Mouse (Mus musculus): Measurements from ENCODE around the gene Ccdc186. TPM values are rescaled to one million over a fixed set of nuclear protein-coding genes. Genes with fewer than 3 reads are reported as not detected.
"Not testable (repeated sequence)": the region's sequence is repeated elsewhere in the genome, so short reads cannot be mapped to it uniquely, and the experiment has no call there.

Ccdc186 gene
- polyA plus RNA-seq, 1 experiment: 6.5 TPM

DNA sequence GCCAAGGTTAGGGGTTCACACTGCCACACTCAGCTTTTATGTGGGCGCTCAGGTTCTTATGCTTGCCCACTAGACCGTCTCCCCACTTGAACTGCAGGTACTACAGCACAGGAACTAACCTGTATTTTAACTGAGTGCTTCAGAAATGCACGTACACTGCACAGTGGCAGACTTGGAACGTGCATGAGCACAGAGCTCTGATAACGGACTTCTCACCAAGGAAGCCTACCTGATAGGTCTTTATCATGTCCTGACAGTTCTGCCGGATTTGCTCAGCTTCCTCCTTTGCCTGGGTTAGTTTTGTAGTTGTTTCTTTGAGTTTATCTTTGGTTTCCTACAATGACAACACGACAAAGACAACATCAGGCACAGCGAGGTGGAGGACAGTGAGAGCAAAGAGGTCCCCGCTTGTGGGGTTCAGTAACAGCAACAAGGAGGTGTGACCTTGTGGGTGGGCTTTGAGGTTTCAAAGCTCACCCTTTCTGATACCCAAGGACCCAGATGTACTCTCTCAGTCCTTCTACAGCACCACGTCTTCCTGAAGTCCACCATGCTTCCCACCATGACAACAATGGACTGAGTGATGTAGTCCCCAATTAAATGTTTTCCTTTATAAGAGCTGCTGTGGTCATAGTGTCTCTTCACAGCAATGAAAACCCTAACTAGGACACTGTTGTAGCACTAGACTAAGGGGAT is 20.2 kb downstream of the Ccdc186 start:
- DNase-seq (ENCODE audit: low read depth): no peak

- DNase-seq (ENCODE audit: low read depth): no peak
Observed at GRCm38 (mm10) chr19:56800930-56801655, 20.9 kb downstream of the Ccdc186 start.

- DNase-seq (ENCODE audit: low read depth): no peak
Observed at GRCm38 (mm10) chr19:56800226-56800625, 21.8 kb downstream of the Ccdc186 start.

DNA sequence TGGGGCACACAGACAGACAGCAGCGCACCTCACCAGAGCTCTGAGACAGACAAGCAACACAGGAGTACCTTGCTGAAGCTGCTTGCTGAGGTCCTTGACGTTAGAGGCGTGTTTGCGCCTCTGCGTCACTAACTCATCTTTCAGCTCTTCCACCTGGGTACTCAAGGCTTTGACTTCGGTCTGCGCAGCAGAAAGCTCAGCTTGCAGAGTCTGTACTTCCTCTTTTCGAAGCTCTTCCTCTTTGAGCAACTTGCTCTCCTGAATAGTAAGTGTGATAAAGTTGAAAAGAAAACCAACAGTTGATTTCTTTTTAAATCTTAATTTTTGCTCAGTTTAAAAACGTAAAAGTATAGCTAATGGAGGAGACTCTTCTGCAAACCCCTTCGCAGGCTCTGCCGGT is 24.6 kb downstream of the Ccdc186 start:
- DNase-seq (ENCODE audit: low read depth): no peak

DNA sequence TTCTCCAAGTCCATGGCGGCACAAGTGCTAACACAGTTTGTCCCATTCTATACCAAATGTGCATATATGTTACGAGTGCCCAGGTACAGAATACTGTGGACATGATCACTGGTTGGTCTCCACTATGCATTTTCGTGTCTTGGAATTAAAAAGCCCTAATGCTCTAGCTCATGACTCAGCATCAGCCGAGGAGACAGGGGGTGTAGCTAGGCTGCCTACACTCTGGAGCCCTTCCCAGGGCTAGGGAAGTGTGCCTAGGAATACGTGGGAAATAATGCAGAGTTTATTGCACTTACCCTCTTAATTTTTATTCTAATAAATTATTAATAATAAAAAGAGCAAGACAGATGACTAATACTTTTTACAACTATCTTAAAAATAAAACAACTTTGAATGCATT is 33.0 kb downstream of the Ccdc186 start:
- DNase-seq (ENCODE audit: low read depth): no peak

DNA sequence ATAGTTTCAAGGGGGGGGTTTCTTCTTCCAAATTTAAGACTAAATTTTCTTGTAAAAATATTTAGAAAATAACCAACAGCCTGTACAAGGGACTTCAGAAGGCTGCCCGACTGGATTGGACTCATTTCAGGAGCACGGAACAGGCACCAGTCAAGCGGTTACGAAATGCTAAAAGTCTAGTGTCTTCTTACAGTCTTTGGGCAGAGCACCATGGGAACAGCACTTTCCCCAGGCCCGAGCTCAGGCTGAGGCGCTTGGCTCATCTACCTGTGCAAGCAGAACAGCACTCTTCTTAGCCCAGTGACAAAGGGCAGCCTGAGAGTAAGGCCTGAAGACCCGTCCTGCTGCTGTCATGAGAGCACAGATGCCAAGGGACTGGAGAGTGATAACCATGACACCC is 34.1 kb downstream of the Ccdc186 start:
- no peak for DNase-seq (ENCODE audit: low read depth)

DNA sequence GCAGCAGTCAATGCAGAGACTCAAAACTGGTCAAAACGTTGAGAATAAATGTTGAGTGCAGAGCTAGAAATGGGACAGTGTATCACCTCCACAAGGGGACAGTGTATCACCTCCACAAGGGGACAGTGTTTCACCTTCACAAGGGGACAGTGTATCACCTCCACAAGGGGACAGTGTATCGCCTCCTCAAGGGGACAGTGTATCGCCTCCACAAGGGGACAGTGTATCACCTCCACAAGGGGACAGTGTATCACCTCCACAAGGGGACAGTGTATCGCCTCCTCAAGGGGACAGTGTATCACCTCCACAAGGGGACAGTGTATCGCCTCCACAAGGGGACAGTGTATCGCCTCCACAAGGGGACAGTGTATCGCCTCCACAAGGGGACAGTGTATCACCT is 43.5 kb downstream of the Ccdc186 start:
- not testable (repeated sequence) for DNase-seq (ENCODE audit: low read depth)

DNA sequence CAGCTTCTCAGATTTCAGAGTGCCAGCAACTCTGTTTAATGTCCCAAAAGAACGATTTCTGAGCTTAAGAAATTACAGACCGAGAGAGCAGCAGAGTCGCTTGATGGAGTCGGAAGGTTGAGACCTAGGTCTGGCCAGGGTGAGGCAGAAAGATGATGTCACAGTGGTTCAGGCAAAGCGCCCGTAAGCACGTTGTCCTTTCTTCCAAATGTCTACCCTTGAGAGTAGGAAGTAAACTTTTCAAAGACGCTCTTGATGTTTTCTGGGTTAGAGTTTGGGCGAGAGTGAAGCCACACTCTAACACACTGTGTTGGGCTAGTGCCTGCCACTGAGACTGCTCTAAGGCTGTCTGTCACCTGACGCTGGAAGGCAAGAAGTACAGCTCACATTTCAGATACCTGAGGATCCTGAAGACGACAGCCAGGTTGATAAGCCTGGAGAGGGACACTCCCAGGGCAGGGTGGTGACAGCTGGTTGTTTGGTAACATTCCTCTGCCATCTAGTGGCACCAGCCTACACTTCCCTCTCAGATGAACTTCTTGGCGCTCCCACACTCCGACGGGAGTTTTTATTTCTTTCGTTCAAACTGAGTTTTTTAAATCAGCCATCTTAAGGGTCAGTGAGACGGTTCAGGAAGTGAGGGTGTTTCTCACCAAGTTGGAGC is 45.1 kb downstream of the Ccdc186 start:
- no peak for DNase-seq (ENCODE audit: low read depth)

DNA sequence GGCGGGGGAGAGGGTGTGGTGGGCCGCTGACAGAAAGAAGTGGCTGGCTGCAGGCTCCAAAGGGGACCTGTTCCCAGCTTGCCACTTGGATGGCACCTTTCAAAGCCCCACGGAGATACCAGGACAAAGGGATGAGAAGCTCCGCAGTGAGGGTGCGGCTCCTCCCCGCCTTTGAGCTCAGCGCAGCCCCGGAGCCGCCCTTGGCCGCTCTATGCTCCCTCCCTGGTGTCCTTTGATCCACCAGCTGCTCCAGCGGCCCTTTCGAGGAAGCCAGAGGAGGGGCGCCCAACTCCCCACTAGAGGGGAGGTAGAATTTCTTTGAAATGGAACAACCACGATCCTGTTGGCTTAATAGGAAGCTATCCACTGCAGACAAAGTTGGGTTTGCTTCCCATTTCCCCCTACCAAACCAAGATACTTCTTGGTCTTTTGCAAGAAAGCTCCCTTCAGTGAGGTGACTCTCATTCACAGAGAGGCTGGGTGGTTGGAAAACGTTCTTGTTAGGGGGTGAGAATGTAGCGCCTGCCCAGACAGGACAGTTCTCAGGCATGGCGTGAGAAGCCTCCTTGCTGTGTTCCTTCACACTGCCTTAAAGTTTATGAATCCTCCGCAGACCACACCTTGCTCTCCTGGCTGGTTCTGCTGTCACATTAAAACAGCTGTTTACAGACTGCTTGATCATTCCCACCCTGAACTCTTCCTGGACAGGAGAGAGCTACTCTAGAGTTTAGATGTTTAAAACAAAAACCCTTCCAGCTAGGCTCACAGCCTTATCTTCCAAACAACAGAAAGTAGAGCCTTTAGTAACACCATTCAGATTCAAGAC is 45.9 kb downstream of the Ccdc186 start:
- DNase-seq (ENCODE audit: low read depth): no peak

DNA sequence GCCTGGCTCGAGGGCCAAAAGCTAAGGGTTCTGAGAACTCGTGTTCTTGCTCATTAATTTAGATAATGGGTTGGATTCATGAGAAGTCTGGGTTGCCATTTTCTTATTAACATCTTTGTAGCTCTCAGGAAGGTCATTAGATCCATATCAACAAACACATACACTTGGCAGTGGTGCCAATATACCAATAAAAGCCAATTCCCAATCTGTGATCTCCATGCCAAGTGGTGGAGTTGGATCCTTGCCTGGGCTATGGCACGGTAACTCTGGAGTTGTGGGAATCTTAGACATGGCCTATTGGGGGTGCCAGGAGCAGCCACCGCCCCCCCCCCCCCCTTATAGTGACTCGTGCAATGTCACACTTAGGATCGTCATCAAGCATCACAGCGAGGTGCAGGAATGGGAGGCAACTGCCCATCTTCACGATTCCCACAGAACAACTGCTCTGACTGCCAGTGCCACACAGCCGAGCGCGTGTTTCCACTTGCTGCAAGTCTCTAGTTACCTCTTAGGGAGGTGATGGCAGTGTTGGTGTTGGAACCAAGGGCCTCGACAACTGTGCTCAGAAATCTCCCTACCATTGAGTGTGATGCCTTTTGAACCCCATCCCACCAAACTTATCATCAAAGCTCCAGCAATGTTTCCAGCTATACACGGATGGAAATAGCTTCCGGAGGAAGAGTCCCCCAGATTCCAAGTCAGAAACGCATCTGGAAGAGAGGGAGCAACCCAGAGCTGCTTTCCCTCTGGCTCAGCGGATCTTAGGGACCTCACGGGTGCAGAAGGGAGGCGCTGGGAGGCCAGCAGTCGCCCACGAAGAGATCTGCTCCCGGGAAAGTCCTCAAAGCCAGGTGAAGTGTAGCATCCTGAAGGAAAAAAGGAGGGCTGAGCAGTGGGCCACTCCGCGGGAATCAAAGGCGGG is 46.8 kb downstream of the Ccdc186 start:
- no peak for DNase-seq (ENCODE audit: low read depth)

- DNase-seq (ENCODE audit: low read depth): no peak
Observed at GRCm38 (mm10) chr19:56774408-56774962, 47.5 kb downstream of the Ccdc186 start.

GRCm38 (mm10) chr19:56773393-56773971 is 48.5 kb downstream of the Ccdc186 start:
- DNase-seq (ENCODE audit: low read depth): no peak

DNA sequence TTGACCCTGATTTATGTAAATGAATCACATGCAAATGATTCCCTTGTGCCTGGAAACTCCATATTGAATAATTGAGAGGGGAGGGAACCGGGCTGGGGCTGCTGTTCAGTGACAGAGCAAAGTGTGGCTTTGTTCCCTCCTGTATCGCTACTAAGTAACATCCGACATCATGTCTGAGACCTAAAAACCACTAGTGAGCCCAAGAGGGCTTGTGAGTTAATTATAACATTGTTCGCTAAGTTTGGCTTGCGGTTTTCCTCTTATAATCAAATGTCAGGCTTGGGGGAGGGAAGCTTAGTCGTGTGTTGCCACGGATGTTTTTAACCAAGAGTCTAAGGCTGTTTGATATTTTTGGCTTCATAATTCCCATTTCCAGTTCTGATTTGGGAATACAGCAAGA is 49.8 kb downstream of the Ccdc186 start:
- no peak for DNase-seq (ENCODE audit: low read depth)

DNA sequence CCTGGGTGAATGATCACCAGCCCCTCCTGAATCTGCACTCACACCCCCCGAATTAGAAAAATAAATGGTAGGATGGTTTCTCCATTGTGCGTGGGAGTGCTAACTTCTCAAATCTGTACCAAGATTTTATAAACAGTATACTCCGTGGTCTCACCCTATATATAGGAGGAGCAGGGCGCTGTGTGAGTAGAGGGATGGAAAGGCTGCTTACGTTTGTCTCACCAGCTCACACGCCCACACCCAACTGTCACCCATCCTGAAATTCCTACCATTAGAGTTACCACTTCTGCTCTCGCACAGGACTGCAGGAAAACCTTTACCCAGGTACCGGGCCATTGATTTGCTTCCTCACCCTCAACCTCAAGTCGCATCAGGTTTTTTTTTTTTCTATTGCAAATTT is 53.0 kb downstream of the Ccdc186 start:
- DNase-seq (ENCODE audit: low read depth): no peak

GRCm38 (mm10) chr19:56762686-56763085 is 59.3 kb downstream of the Ccdc186 start:
- DNase-seq (ENCODE audit: low read depth): no peak

- DNase-seq (ENCODE audit: low read depth): no peak
Observed at GRCm38 (mm10) chr19:56761727-56762126, 60.3 kb downstream of the Ccdc186 start.

- no peak for DNase-seq (ENCODE audit: low read depth)
Observed at GRCm38 (mm10) chr19:56761096-56761495, 60.9 kb downstream of the Ccdc186 start.

GRCm38 (mm10) chr19:56760306-56760940 is 61.6 kb downstream of the Ccdc186 start:
- no peak for DNase-seq (ENCODE audit: low read depth)

DNA sequence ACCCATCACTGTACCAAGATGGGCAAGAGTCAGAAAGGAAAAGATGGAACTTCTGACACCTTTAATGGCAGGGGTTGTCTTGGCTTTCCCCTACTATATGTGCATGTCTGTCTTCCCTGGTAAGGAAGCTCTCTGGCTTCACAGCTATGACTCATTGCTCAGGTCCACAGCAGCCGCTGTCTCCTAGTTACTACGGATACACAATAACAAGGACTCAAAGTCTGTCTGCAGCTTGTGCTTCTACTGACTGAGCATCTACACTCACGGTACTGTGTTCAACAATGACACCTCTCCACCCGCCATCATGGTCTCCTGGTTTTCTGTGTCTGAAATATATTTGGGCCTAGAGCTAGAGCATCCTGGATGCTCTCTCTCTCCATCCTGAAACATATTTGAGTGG is 62.2 kb downstream of the Ccdc186 start:
- DNase-seq (ENCODE audit: low read depth): no peak

DNA sequence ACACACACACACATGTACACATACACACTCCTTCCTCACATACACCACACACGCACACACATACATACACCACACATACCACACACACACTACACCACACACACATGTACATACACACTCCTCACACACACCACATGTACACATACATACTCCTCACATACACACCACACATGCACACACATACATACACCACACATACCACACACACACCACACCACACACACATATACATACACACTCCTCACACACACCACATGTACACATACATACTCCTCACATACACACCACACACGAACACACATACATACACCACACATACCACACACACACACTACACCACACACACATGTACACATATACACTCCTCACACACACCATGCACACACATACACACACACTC is 63.7 kb downstream of the Ccdc186 start:
- no peak for DNase-seq (ENCODE audit: low read depth)

Data from gonadal fat pad, adult 2 months (tissue).